Mouse (Mus musculus): ENCODE measurements around the gene Smco3.

Gene Smco3

GRCm38 (mm10) chr6:136848971-136849370 lies 13.7 kb upstream of the Smco3 start:
- in situ Hi-C loops (cut with MboI; ENCODE audit: unreplicated experiment in 2 of 2): loop anchor here (25.0 kb wide), 2 partner anchors 888 to 1612 kb away; partner anchors contain the start of gene Strap (in 2 of the 2)

- in situ Hi-C loops (cut with MboI; ENCODE audit: unreplicated experiment in 2 of 2): loop anchor here (25.0 kb wide), 2 partner anchors 889 to 1611 kb away; partner anchors contain the start of gene Strap (in 2 of the 2)
These were observed 13.1 kb upstream of the Smco3 start for GRCm38 (mm10) chr6:136848399-136848798.

- in situ Hi-C loops (cut with MboI; ENCODE audit: unreplicated experiment in 2 of 2): loop anchor here (25.0 kb wide), 2 partner anchors 890 to 1610 kb away; partner anchors contain the start of gene Strap (in 2 of the 2)
These were observed 12.5 kb upstream of the Smco3 start for GRCm38 (mm10) chr6:136847790-136848189.

- in situ Hi-C loops (cut with MboI; ENCODE audit: unreplicated experiment in 2 of 2): loop anchor here (25.0 kb wide), 2 partner anchors 890 to 1610 kb away; partner anchors contain the start of gene Strap (in 2 of the 2)
These were observed 12.0 kb upstream of the Smco3 start for GRCm38 (mm10) chr6:136847267-136847666.

- in situ Hi-C loops (cut with MboI; ENCODE audit: unreplicated experiment in 2 of 2): loop anchor here (25.0 kb wide), 2 partner anchors 891 to 1609 kb away; partner anchors contain the start of gene Strap (in 2 of the 2)
These were observed 10.6 kb upstream of the Smco3 start for GRCm38 (mm10) chr6:136845706-136846480.

- in situ Hi-C loops (cut with MboI; ENCODE audit: unreplicated experiment in 2 of 2): loop anchor here (25.0 kb wide), 2 partner anchors 892 to 1608 kb away; partner anchors contain the start of gene Strap (in 2 of the 2)
These were observed 9.7 kb upstream of the Smco3 start for GRCm38 (mm10) chr6:136844903-136845302.

- in situ Hi-C loops (cut with MboI; ENCODE audit: unreplicated experiment in 2 of 2): loop anchor here (25.0 kb wide), 2 partner anchors 900 to 1600 kb away; partner anchors contain the start of gene Strap (in 2 of the 2)
These were observed 2.1 kb upstream of the Smco3 start for GRCm38 (mm10) chr6:136837323-136837722.

GRCm38 (mm10) chr6:136831712-136832111 lies 3.5 kb downstream of the Smco3 start:
- in situ Hi-C loops (cut with MboI; ENCODE audit: unreplicated experiment in 2 of 2): loop anchor here (25.0 kb wide), 2 partner anchors 906 to 1594 kb away; partner anchors contain the start of gene Strap (in 2 of the 2)

GRCm38 (mm10) chr6:136828681-136829080 lies 6.6 kb downstream of the Smco3 start:
- in situ Hi-C loops (cut with MboI; ENCODE audit: unreplicated experiment in 2 of 2): loop anchor here (25.0 kb wide), 2 partner anchors 909 to 1591 kb away; partner anchors contain the start of gene Strap (in 2 of the 2)

GRCm38 (mm10) chr6:136827881-136828561 lies 7.2 kb downstream of the Smco3 start, which contains the start of gene Wbp11:
Gene Wbp11 (minus strand): TSS chr6:136828233.
- in situ Hi-C loops (cut with MboI; ENCODE audit: unreplicated experiment in 2 of 2): loop anchor here (25.0 kb wide), 2 partner anchors 909 to 1591 kb away; partner anchors contain the start of gene Strap (in 2 of the 2)

GRCm38 (mm10) chr6:136827516-136827880 lies 7.8 kb downstream of the Smco3 start, which contains the start of gene BC049715:
Gene BC049715 (plus strand): TSS chr6:136827626.
- in situ Hi-C loops (cut with MboI; ENCODE audit: unreplicated experiment in 2 of 2): loop anchor here (25.0 kb wide), 2 partner anchors 910 to 1590 kb away; partner anchors contain the start of gene Strap (in 2 of the 2)

- in situ Hi-C loops (cut with MboI; ENCODE audit: unreplicated experiment in 2 of 2): loop anchor here (25.0 kb wide), 2 partner anchors 910 to 1590 kb away; partner anchors contain the start of gene Strap (in 2 of the 2)
These were observed 8.1 kb downstream of the Smco3 start for GRCm38 (mm10) chr6:136827116-136827515.

- in situ Hi-C loops (cut with MboI; ENCODE audit: unreplicated experiment in 2 of 2): loop anchor here (25.0 kb wide), 2 partner anchors 912 to 1588 kb away; partner anchors contain the start of gene Strap (in 2 of the 2)
These were observed 10.3 kb downstream of the Smco3 start for GRCm38 (mm10) chr6:136824987-136825386.

- in situ Hi-C loops (cut with MboI; ENCODE audit: unreplicated experiment in 2 of 2): no loop called here
These were observed 14.2 kb downstream of the Smco3 start for GRCm38 (mm10) chr6:136821086-136821485.

GRCm38 (mm10) chr6:136820381-136820780 lies 14.9 kb downstream of the Smco3 start:
- in situ Hi-C loops (cut with MboI; ENCODE audit: unreplicated experiment in 2 of 2): no loop called here

GRCm38 (mm10) chr6:136817549-136817948 lies 17.7 kb downstream of the Smco3 start:
- in situ Hi-C loops (cut with MboI; ENCODE audit: unreplicated experiment in 2 of 2): no loop called here

GRCm38 (mm10) chr6:136816826-136817225 lies 18.4 kb downstream of the Smco3 start:
- in situ Hi-C loops (cut with MboI; ENCODE audit: unreplicated experiment in 2 of 2): no loop called here

- in situ Hi-C loops (cut with MboI; ENCODE audit: unreplicated experiment in 2 of 2): no loop called here
These were observed 19.9 kb downstream of the Smco3 start for GRCm38 (mm10) chr6:136815381-136815780.

GRCm38 (mm10) chr6:136813117-136813516 lies 22.1 kb downstream of the Smco3 start:
- in situ Hi-C loops (cut with MboI; ENCODE audit: unreplicated experiment in 2 of 2): no loop called here

GRCm38 (mm10) chr6:136811196-136811595 lies 24.1 kb downstream of the Smco3 start:
- in situ Hi-C loops (cut with MboI; ENCODE audit: unreplicated experiment in 2 of 2): no loop called here
